Mouse (Mus musculus) stomach, postnatal 0 days (tissue): ENCODE measurements around the gene Ntm.

Experiments
- CTCF ChIP-seq: IDR thresholded peaks from 2 replicates; pipeline ENCODE4 v1.5.1; 2016; ENCODE audit warnings: antibody characterized with exemption, low read depth, mild to moderate bottlenecking, moderate library complexity
- EP300 ChIP-seq: optimal IDR thresholded peaks from 2 replicates; pipeline ENCODE3; 2016; ENCODE audit warnings: antibody characterized with exemption

- no peak for TF ChIP-seq CTCF
- no peak for TF ChIP-seq EP300
Measured at GRCm38 (mm10) chr9:29848735-29849455, 114.0 kb downstream of the Ntm start.
